Mouse (Mus musculus) megakaryocyte, embryonic 14.5 days (primary cell): ENCODE results near the gene Fras1.

Experiments
- FLI1 ChIP-seq: IDR thresholded peaks from 2 replicates; pipeline ENCODE4 v1.6.1; 2012; ENCODE audit warnings: low read length, inconsistent platforms, mixed read lengths
- GATA1 ChIP-seq: IDR thresholded peaks from 3 replicates; pipeline ENCODE4 v1.6.1; 2012; ENCODE audit warnings: mixed read lengths, low read length, inconsistent platforms, borderline replicate concordance

DNA sequence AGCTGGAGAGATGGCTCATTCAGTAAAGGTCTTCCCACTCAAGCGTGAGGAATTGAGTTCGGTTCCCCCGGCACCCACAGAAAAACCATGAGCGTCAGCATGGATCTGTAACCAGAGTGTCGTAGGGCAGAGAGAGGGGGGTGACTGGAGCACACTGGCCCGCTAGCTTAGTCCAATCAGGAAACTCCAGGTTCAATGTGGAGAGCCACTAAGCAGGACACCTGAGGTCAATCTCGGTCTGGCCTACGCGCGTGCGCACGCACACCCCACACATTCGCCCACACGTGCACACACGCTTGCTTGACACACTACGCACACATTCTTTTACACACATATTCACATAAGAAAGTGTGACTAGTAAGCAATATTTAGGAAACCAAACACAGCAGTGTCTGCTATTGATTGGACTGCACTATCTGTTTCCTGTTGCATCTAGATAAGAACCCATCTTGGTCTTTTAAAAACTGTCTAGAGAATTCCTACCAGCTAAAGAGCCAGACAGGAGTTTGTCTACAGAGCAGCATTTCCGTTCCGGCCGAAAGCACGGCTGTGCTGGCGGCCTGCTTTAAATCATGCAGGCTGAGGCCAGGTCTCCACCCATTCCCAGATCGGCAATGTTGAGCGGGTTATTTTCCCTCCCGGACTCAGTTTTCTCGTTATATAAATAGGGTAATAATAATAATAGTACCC, 42.6 kb upstream of the Fras1 start:
- TF ChIP-seq GATA1 (no peak), FLI1 (no peak)
